Mouse (Mus musculus) heart, embryonic 10.5 days (tissue): ENCODE measurements at regions not wholly inside any gene's neighbourhood (a gene's known extent, or its start where the extent isn't known, plus 50 kb on each side); places are given as distances from the start of the nearest gene placed in this dataset.

Experiments used
- DNase-seq: peaks from one replicate; pipeline ENCODE4 v3.0.0-alpha.2; 2017; ENCODE audit warnings: low spot score
- H3K27ac ChIP-seq: fragments of 300-500 bp; sonication (generic); 2 replicates; pipeline ENCODE4 v1.5.1; 2016; ENCODE audit warnings: mild to moderate bottlenecking
- H3K27me3 ChIP-seq: fragments of 300-500 bp; sonication (generic); 2 replicates; pipeline ENCODE4 v1.6.1; 2016; ENCODE audit warnings: mild to moderate bottlenecking; ENCODE audit not compliant: poor library complexity, insufficient read depth, severe bottlenecking
- H3K36me3 ChIP-seq: fragments of 300-500 bp; sonication (generic); 2 replicates; pipeline ENCODE4 v1.6.1; 2016; ENCODE audit warnings: mild to moderate bottlenecking, moderate library complexity
- H3K4me1 ChIP-seq: fragments of 300-500 bp; sonication (generic); 2 replicates; pipeline ENCODE4 v1.6.1; 2016; ENCODE audit warnings: mild to moderate bottlenecking
- H3K4me3 ChIP-seq: fragments of 300-500 bp; sonication (generic); 2 replicates; pipeline ENCODE4 v1.5.1; 2016; ENCODE audit warnings: mild to moderate bottlenecking, moderate library complexity
- H3K9me3 ChIP-seq: fragments of 300-500 bp; sonication (generic); 2 replicates; pipeline ENCODE4 v1.6.1; 2016; ENCODE audit warnings: mild to moderate bottlenecking, moderate library complexity
- WGBS: fragments of 180-500 bp; shearing (Covaris S2); methylation state at CpG from one replicate; pipeline ENCODE4 v1.1.7; 2016; 5-methylcytosine and 5-hydroxymethylcytosine counted together

DNA sequence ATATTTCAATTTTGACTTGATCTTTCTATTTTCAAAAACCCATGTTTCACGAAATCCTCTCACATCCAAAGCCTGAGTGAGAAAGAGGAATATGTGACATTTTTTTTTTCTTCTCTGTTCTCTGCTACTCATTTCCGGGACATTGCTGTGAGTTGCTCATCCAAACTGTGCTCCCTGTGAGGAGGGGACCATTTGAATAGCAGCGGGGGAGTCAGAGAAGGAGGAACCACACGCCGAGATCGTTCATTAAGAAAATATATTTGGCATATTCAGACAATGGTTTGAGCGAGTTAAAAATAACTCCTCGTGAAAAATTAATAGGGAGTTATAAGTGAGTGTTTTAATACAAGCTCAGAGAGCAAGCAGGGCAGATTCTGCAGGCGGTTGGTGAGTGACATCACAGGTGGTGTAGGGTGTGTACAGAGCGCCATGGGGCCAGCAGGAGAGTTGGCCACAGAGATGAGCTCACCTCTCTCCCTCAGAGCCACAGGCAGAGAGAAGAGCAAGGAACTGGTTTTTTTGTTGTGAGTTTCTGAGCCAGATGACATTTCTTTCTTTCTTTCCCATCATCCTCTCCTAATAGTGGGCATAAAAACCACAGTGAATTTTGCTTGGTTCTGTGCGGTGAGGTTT is 54.4 kb upstream of the Calcoco1 start:
- Histone ChIP-seq H3K27me3 (peaks cover 47% of the 10 kb centered on the region; the same call in 1 of the 2 replicates), H3K36me3 (no peaks in the 10 kb centered on the region), H3K27ac (no peak overlapping the region), H3K9me3 (no peaks in the 10 kb centered on the region), H3K4me3 (no peak overlapping the region), H3K4me1 (no peaks in the 10 kb centered on the region)
- 42% methylated on average over 11 of the region's 11 CpGs for WGBS
- DNase-seq, result no peak

- H3K4me3 ChIP-seq, result no peak overlapping the region
- 77% methylated on average over 6 of the region's 6 CpGs for WGBS
- H3K27ac ChIP-seq, result no peak overlapping the region
- no peaks in the 10 kb centered on the region for H3K36me3 ChIP-seq
- H3K9me3 ChIP-seq, result no peaks in the 10 kb centered on the region
- no peak for DNase-seq
- H3K27me3 ChIP-seq, result peaks cover 45% of the 10 kb centered on the region
- H3K4me1 ChIP-seq, result no peaks in the 10 kb centered on the region
Measured at GRCm38 (mm10) chr15:102780626-102781025, 58.6 kb upstream of the Calcoco1 start.

DNA sequence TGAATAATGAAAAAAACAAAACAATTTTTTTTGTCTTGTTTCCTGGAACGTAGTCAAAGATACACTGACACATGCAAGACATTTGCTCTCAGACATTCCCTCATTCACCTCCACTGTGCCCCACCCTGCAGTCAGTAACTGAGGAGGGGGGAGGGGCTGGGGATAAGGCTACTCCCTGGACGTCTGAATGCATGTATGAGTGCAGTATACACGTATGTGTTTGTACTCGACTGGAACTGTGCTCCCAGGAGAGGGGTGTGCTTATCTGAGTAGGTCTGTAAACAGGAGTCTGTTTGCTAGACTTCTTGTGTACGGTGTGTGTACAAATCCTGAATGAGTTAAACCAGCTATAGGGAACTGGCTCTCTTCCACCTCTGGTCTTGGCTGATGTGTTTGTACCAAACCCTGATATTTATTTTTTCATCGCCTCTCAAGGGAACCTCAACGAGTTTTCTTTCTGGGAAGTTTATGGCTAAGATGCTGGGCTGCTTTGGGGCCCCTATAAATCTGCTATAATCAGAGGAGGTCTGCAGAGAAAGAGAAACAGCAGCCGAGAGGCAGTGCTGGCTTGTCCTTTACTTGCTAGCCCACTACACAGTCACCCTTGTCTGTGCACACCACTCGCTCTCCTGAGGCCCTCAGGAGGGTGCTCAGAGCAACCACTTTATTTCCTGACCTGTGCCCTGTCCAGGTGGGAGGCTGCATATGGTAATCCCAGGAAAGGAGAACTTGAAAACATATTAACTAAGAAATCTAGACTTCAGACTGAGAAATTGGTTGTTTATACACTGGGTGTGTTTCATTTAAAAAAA is 61.2 kb upstream of the Calcoco1 start:
- DNase-seq, result no peak
- Histone ChIP-seq H3K27me3 (peaks cover 52% of the 10 kb centered on the region), H3K36me3 (no peaks in the 10 kb centered on the region), H3K4me3 (no peak overlapping the region), H3K4me1 (no peaks in the 10 kb centered on the region), H3K27ac (no peak overlapping the region), H3K9me3 (no peaks in the 10 kb centered on the region)
- 53% methylated on average over 9 of the region's 9 CpGs for WGBS

- Histone ChIP-seq H3K4me1 (no peaks in the 10 kb centered on the region), H3K9me3 (no peaks in the 10 kb centered on the region), H3K27me3 (peaks cover 60% of the 10 kb centered on the region), H3K27ac (no peak overlapping the region), H3K36me3 (no peaks in the 10 kb centered on the region), H3K4me3 (no peak overlapping the region)
- no peak for DNase-seq
- WGBS, result 25% methylated on average over 10 of the region's 10 CpGs
Measured at GRCm38 (mm10) chr15:102785055-102785820, 63.3 kb upstream of the Calcoco1 start.

GRCm38 (mm10) chr15:102788846-102789518 is 67.0 kb upstream of the Calcoco1 start:
- 62% methylated on average over 7 of the region's 7 CpGs for WGBS
- no peaks in the 10 kb centered on the region for H3K9me3 ChIP-seq
- no peak overlapping the region for H3K4me3 ChIP-seq
- H3K36me3 ChIP-seq, result no peaks in the 10 kb centered on the region
- H3K27ac ChIP-seq, result no peak overlapping the region
- no peak for DNase-seq
- no peaks in the 10 kb centered on the region for H3K4me1 ChIP-seq
- peaks cover 67% of the 10 kb centered on the region for H3K27me3 ChIP-seq

GRCm38 (mm10) chr15:102797020-102797618 is 75.1 kb upstream of the Calcoco1 start:
- DNase-seq, result no peak
- H3K27me3 ChIP-seq, result peaks cover 38% of the 10 kb centered on the region
- 73% methylated on average over 5 of the region's 5 CpGs for WGBS

DNA sequence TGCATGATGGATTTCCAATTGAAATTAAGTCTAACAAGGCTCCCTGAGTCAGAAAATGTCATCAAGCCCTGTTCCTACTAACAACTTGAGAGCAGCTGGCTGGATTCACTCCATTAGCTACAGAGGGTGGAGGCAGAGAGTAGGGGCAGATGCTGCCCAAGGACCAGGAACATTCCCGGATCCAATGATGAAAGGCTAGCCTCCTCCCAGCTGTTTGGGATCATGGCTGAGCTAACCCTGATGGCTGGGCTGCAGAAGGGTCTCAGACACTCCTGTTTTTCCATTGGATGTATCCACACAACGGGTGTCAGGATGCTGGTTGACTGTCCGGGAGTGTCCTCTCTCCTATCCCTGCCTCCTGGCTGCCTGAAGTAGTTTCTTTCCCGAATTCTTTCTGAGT is 78.1 kb upstream of the Calcoco1 start:
- Histone ChIP-seq H3K4me3 (no peak overlapping the region), H3K36me3 (no peaks in the 10 kb centered on the region), H3K9me3 (no peaks in the 10 kb centered on the region), H3K27ac (no peak overlapping the region), H3K27me3 (peaks cover 50% of the 10 kb centered on the region), H3K4me1 (0 out of 2 replicates have a peak, but pooled peaks cover 3% of the 10 kb centered on the region)
- 72% methylated on average over 4 of the region's 4 CpGs for WGBS
- no peak for DNase-seq

More at GRCm38 (mm10) chr15:102797020-102797618, 75.1 kb upstream of the Calcoco1 start:
- Histone ChIP-seq H3K9me3 (no peaks in the 10 kb centered on the region), H3K4me3 (no peak overlapping the region), H3K36me3 (no peaks in the 10 kb centered on the region), H3K27ac (no peak overlapping the region), H3K4me1 (no peaks in the 10 kb centered on the region)

GRCm38 (mm10) chr15:102802265-102802813 is 80.4 kb upstream of the Calcoco1 start:
- no peak for DNase-seq
- H3K27ac ChIP-seq, result no peak overlapping the region
- peaks cover 46% of the 10 kb centered on the region for H3K27me3 ChIP-seq
- no peaks in the 10 kb centered on the region for H3K9me3 ChIP-seq
- no peaks in the 10 kb centered on the region for H3K36me3 ChIP-seq
- H3K4me1 ChIP-seq, result 0 out of 2 replicates have a peak, but pooled peaks cover 3% of the 10 kb centered on the region
- no peak overlapping the region for H3K4me3 ChIP-seq
- WGBS, result 56% methylated on average over 8 of the region's 8 CpGs

- no peak for DNase-seq
- H3K27ac ChIP-seq, result no peak overlapping the region
- peaks cover 37% of the 10 kb centered on the region; the same call in 1 of the 2 replicates for H3K27me3 ChIP-seq
- H3K4me1 ChIP-seq, result 0 out of 2 replicates have a peak, but pooled peaks cover under 1% of the 10 kb centered on the region
- no peaks in the 10 kb centered on the region for H3K9me3 ChIP-seq
- H3K4me3 ChIP-seq, result no peak overlapping the region
- WGBS, result 66% methylated on average over 3 of the region's 3 CpGs
- H3K36me3 ChIP-seq, result no peaks in the 10 kb centered on the region
Measured at GRCm38 (mm10) chr15:102807353-102807752, 85.4 kb upstream of the Calcoco1 start.

DNA sequence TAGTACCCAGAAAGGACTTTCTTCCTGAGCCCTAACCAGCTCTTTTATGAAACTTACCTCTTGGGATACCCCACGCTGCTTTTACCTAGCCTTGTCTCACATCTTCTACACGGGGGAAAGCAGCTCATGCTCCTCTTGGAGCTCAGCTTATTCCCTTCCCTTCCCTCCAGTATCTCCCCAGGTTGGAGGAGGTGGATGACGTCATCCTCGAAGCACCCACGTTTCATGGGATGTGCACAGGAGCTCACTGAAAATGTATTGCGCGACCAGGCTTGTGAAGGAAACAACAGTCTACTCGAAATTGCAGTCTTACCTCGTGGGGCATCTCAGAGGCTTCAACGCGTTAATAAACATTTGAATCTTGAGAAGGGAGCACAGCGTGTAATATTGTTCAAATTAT is 97.2 kb upstream of the Calcoco1 start:
- Histone ChIP-seq H3K9me3 (no peaks in the 10 kb centered on the region), H3K36me3 (no peaks in the 10 kb centered on the region), H3K4me1 (no peaks in the 10 kb centered on the region), H3K27ac (no peak overlapping the region), H3K4me3 (no peak overlapping the region), H3K27me3 (peaks cover 13% of the 10 kb centered on the region; the same call in 1 of the 2 replicates)
- no peak for DNase-seq
- WGBS, result 75% methylated on average over 12 of the region's 12 CpGs

GRCm38 (mm10) chr15:102839688-102840087 is 81.2 kb upstream of the Hoxc13 start:
- no peak for DNase-seq
- WGBS, result 74% methylated on average over 5 of the region's 5 CpGs
- Histone ChIP-seq H3K9me3 (no peaks in the 10 kb centered on the region), H3K4me1 (no peaks in the 10 kb centered on the region), H3K27ac (no peak overlapping the region), H3K27me3 (peaks cover 35% of the 10 kb centered on the region; the same call in 1 of the 2 replicates), H3K4me3 (no peak overlapping the region), H3K36me3 (no peaks in the 10 kb centered on the region)

DNA sequence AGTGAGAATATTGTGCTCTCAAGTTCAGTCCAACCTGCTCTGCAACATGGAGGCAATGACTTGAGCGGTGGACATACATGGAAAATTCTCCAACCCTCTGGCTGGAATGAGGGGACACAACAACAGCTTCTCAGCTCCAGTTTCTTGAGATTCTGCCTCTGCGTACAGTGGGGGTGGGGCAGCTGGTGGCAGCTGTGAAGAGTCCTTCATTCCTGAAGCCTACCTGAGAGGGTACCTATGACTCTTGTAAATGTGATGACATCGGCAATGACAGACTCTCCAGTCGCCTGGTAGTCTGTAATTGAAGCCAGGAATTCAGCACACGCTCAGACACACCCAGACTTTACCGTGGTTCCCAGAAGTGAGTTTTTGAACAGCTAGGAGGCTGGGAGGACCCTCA is 58.5 kb upstream of the Hoxc13 start:
- Histone ChIP-seq H3K4me1 (no peaks in the 10 kb centered on the region), H3K27me3 (no peaks in the 10 kb centered on the region; the same call in none of the 2 replicates), H3K27ac (no peak overlapping the region), H3K36me3 (no peaks in the 10 kb centered on the region), H3K4me3 (no peak overlapping the region), H3K9me3 (no peaks in the 10 kb centered on the region)
- peak; percentile 24 for DNase-seq
- 73% methylated on average over 6 of the region's 6 CpGs for WGBS
